Mouse (Mus musculus): ENCODE results near the gene Dram1. TPM values are rescaled to one million over a fixed set of nuclear protein-coding genes. Genes with fewer than 3 reads are reported as not detected.
A peak's percentile ranks its signal among the peaks of the same experiment; 100 is the strongest.

Gene Dram1
- polyA plus RNA-seq, 1 experiment from 2014 or later = 128 TPM

- Histone ChIP-seq H3K9me3 (ENCODE audit: control insufficient read depth, low read length) (no peaks in the 10 kb centered on the region), H3K9ac (ENCODE audit: low read length) (no peak overlapping the region), H3K4me3 (ENCODE audit: low read length) (no peak overlapping the region), H3K4me1 (replicated peaks; ENCODE audit: control insufficient read depth, insufficient read depth, low read length) (peaks cover 25% of the 10 kb centered on the region), H3K27me3 (ENCODE audit: control insufficient read depth, insufficient read depth, low read depth, low read length) (no peaks in the 10 kb centered on the region), H3K4me2 (ENCODE audit: low read depth, low read length) (no peak overlapping the region), H3K36me3 (ENCODE audit: control insufficient read depth, insufficient read depth, low read length) (no peaks in the 10 kb centered on the region; the same call in 1 of the 2 replicates), H3K27ac (ENCODE audit: low read length) (peak overlapping the region; percentile 1; the same call in 1 of the 2 replicates)
- WGBS = 70% methylated on average over 12 of the region's 12 CpGs
- no peak for ATAC-seq (ENCODE audit: low read depth)
Measured at GRCm38 (mm10) chr10:88346454-88347245, 32.2 kb downstream of the Dram1 start.

- H3K9me3 ChIP-seq (ENCODE audit: control insufficient read depth, low read length) = no peaks in the 10 kb centered on the region
- H3K36me3 ChIP-seq (ENCODE audit: control insufficient read depth, insufficient read depth, low read length) = no peaks in the 10 kb centered on the region; the same call in 1 of the 2 replicates
- H3K27me3 ChIP-seq (ENCODE audit: control insufficient read depth, insufficient read depth, low read depth, low read length) = no peaks in the 10 kb centered on the region
- H3K4me3 ChIP-seq (ENCODE audit: low read length) = no peak overlapping the region
- H3K9ac ChIP-seq (ENCODE audit: low read length) = no peak overlapping the region
- no peak overlapping the region for H3K4me2 ChIP-seq (ENCODE audit: low read depth, low read length)
- WGBS = 51% methylated on average over 11 of the region's 11 CpGs
- peak overlapping the region; percentile 1; the same call in 1 of the 2 replicates for H3K27ac ChIP-seq (ENCODE audit: low read length)
- peaks cover 21% of the 10 kb centered on the region for H3K4me1 ChIP-seq (replicated peaks; ENCODE audit: control insufficient read depth, insufficient read depth, low read length)
- no peak for ATAC-seq (ENCODE audit: low read depth)
Measured at GRCm38 (mm10) chr10:88345899-88346401, 32.9 kb downstream of the Dram1 start.

- H3K9me3 ChIP-seq (ENCODE audit: control insufficient read depth, low read length) = 0 out of 2 replicates have a peak, but pooled peaks cover under 1% of the 10 kb centered on the region
- no peak overlapping the region for H3K4me3 ChIP-seq (ENCODE audit: low read length)
- H3K27me3 ChIP-seq (ENCODE audit: control insufficient read depth, insufficient read depth, low read depth, low read length) = no peaks in the 10 kb centered on the region
- H3K4me2 ChIP-seq (ENCODE audit: low read depth, low read length) = no peak overlapping the region
- peaks cover 8% of the 10 kb centered on the region; the same call in 1 of the 2 replicates for H3K4me1 ChIP-seq (replicated peaks; ENCODE audit: control insufficient read depth, insufficient read depth, low read length)
- WGBS = 53% methylated on average over 6 of the region's 6 CpGs
- peak; percentile 52 for ATAC-seq (ENCODE audit: low read depth)
- H3K9ac ChIP-seq (ENCODE audit: low read length) = no peak overlapping the region
- H3K36me3 ChIP-seq (ENCODE audit: control insufficient read depth, insufficient read depth, low read length) = peaks cover 28% of the 10 kb centered on the region
- peak overlapping the region; percentile 51 for H3K27ac ChIP-seq (ENCODE audit: low read length)
Measured at GRCm38 (mm10) chr10:88341368-88341767, 37.5 kb downstream of the Dram1 start.

GRCm38 (mm10) chr10:88340660-88341059 is 38.2 kb downstream of the Dram1 start:
- H3K4me1 ChIP-seq (replicated peaks; ENCODE audit: control insufficient read depth, insufficient read depth, low read length) = peaks cover 6% of the 10 kb centered on the region; the same call in 1 of the 2 replicates
- no peaks in the 10 kb centered on the region for H3K27me3 ChIP-seq (ENCODE audit: control insufficient read depth, insufficient read depth, low read depth, low read length)
- no peak overlapping the region for H3K4me2 ChIP-seq (ENCODE audit: low read depth, low read length)
- 87% methylated on average over 9 of the region's 9 CpGs for WGBS
- peaks cover 35% of the 10 kb centered on the region for H3K36me3 ChIP-seq (ENCODE audit: control insufficient read depth, insufficient read depth, low read length)
- ATAC-seq (ENCODE audit: low read depth) = no peak
- no peak overlapping the region for H3K4me3 ChIP-seq (ENCODE audit: low read length)
- no peak overlapping the region for H3K9ac ChIP-seq (ENCODE audit: low read length)
- H3K27ac ChIP-seq (ENCODE audit: low read length) = peak overlapping the region; percentile 51
- 0 out of 2 replicates have a peak, but pooled peaks cover 4% of the 10 kb centered on the region for H3K9me3 ChIP-seq (ENCODE audit: control insufficient read depth, low read length)

- H3K9me3 ChIP-seq (ENCODE audit: control insufficient read depth, low read length) = no peaks in the 10 kb centered on the region
- no peak overlapping the region for H3K9ac ChIP-seq (ENCODE audit: low read length)
- H3K36me3 ChIP-seq (ENCODE audit: control insufficient read depth, insufficient read depth, low read length) = no peaks in the 10 kb centered on the region; the same call in 1 of the 2 replicates
- H3K4me3 ChIP-seq (ENCODE audit: low read length) = no peak overlapping the region
- no peak for ATAC-seq (ENCODE audit: low read depth)
- H3K27me3 ChIP-seq (ENCODE audit: control insufficient read depth, insufficient read depth, low read depth, low read length) = no peaks in the 10 kb centered on the region
- H3K4me2 ChIP-seq (ENCODE audit: low read depth, low read length) = no peak overlapping the region
- H3K27ac ChIP-seq (ENCODE audit: low read length) = no peak overlapping the region
- no peaks in the 10 kb centered on the region; the same call in 1 of the 2 replicates for H3K4me1 ChIP-seq (replicated peaks; ENCODE audit: control insufficient read depth, insufficient read depth, low read length)
- WGBS = 13% methylated on average over 5 of the region's 5 CpGs
Measured at GRCm38 (mm10) chr10:88330695-88331094, 48.2 kb downstream of the Dram1 start.

- H3K27me3 ChIP-seq (ENCODE audit: control insufficient read depth, insufficient read depth, low read depth, low read length) = no peaks in the 10 kb centered on the region
- no peaks in the 10 kb centered on the region; the same call in 1 of the 2 replicates for H3K4me1 ChIP-seq (replicated peaks; ENCODE audit: control insufficient read depth, insufficient read depth, low read length)
- H3K9me3 ChIP-seq (ENCODE audit: control insufficient read depth, low read length) = no peaks in the 10 kb centered on the region
- no peaks in the 10 kb centered on the region; the same call in 1 of the 2 replicates for H3K36me3 ChIP-seq (ENCODE audit: control insufficient read depth, insufficient read depth, low read length)
- H3K27ac ChIP-seq (ENCODE audit: low read length) = no peak overlapping the region
- H3K9ac ChIP-seq (ENCODE audit: low read length) = no peak overlapping the region
- 50% methylated on average over 4 of the region's 4 CpGs for WGBS
- H3K4me2 ChIP-seq (ENCODE audit: low read depth, low read length) = no peak overlapping the region
- ATAC-seq (ENCODE audit: low read depth) = no peak
- H3K4me3 ChIP-seq (ENCODE audit: low read length) = no peak overlapping the region
Measured at GRCm38 (mm10) chr10:88328056-88328450, 50.8 kb downstream of the Dram1 start.

- peak; percentile 75 for ATAC-seq (ENCODE audit: low read depth)
- 46% methylated on average over 11 of the region's 11 CpGs for WGBS
- no peak overlapping the region for H3K27ac ChIP-seq (ENCODE audit: low read length)
- no peak overlapping the region for H3K4me3 ChIP-seq (ENCODE audit: low read length)
- peak overlapping the region; percentile 14; the same call in 1 of the 2 replicates for H3K9ac ChIP-seq (ENCODE audit: low read length)
- no peaks in the 10 kb centered on the region; the same call in 1 of the 2 replicates for H3K4me1 ChIP-seq (replicated peaks; ENCODE audit: control insufficient read depth, insufficient read depth, low read length)
- H3K4me2 ChIP-seq (ENCODE audit: low read depth, low read length) = 0 out of 2 replicates have a peak overlapping the region, but pooled peaks have one; percentile 21
- no peaks in the 10 kb centered on the region for H3K27me3 ChIP-seq (ENCODE audit: control insufficient read depth, insufficient read depth, low read depth, low read length)
- H3K9me3 ChIP-seq (ENCODE audit: control insufficient read depth, low read length) = no peaks in the 10 kb centered on the region
- no peaks in the 10 kb centered on the region; the same call in none of the 2 replicates for H3K36me3 ChIP-seq (ENCODE audit: control insufficient read depth, insufficient read depth, low read length)
Measured at GRCm38 (mm10) chr10:88327160-88328055, 51.5 kb downstream of the Dram1 start.

GRCm38 (mm10) chr10:88321739-88322138 is 57.1 kb downstream of the Dram1 start:
- H3K4me2 ChIP-seq (ENCODE audit: low read depth, low read length) = peak overlapping the region; percentile 6; the same call in 1 of the 2 replicates
- 76% methylated on average over 5 of the region's 5 CpGs for WGBS
- ATAC-seq (ENCODE audit: low read depth) = no peak

More at GRCm38 (mm10) chr10:88321739-88322138, 57.1 kb downstream of the Dram1 start:
- Histone ChIP-seq H3K27me3 (ENCODE audit: control insufficient read depth, insufficient read depth, low read depth, low read length) (no peaks in the 10 kb centered on the region), H3K9me3 (ENCODE audit: control insufficient read depth, low read length) (no peaks in the 10 kb centered on the region), H3K4me3 (ENCODE audit: low read length) (no peak overlapping the region), H3K4me1 (replicated peaks; ENCODE audit: control insufficient read depth, insufficient read depth, low read length) (peaks cover 4% of the 10 kb centered on the region), H3K36me3 (ENCODE audit: control insufficient read depth, insufficient read depth, low read length) (peaks cover 3% of the 10 kb centered on the region), H3K9ac (ENCODE audit: low read length) (no peak overlapping the region), H3K27ac (ENCODE audit: low read length) (peak overlapping the region; percentile 55)
